Mouse (Mus musculus): Measurements from ENCODE around the gene 1700025C18Rik.

The 1700025C18Rik gene

DNA sequence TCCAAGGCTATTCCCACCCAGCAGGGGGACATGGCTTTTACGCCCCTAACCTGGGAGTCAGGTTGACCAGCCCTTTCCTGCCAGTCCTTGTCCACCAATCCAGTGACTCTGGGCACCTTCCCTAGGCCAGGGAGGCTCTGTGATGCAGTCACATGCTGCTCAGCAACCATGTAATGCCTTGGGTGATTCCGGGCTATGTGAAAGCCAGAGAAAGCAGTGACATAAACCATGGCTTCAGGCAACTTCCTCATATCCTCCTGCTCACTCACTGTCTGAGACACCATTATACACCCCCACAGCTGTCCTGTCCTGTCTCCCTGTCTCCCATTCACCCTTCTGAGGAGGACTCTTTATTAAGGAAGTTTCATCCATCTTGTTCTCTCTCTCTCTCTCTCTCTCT is at the start of gene 1700025C18Rik:
Gene 1700025C18Rik, minus strand, starts transcription at position 101 of the 400 bp plus-strand sequence.
- DNase-seq = no peak

DNA sequence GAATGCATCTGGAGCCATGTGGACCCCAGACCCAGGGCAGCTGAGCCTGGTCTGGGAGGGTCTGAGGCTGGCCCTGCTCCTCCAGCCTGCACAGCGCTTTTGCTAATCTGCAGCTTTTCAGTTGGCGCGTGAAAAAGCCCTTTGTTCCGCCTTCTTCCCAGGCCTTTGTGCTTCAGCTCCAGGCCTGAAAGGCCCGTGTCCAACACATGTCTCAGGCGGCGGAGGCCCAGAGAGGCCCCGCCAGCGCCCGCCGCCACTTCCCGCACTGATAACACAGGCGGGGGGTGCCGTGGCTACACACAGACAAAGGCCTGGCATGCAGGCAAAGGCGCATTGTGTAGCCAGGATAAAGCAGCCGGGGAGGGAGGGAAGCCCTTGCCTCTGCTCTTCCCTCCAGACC is 45.5 kb upstream of the 1700025C18Rik start:
- DNase-seq = no peak

GRCm38 (mm10) chr2:165133566-165133965 is 43.0 kb upstream of the 1700025C18Rik start:
- DNase-seq = no peak

- no peak for DNase-seq
These were observed 40.9 kb upstream of the 1700025C18Rik start for GRCm38 (mm10) chr2:165131428-165131827.

- no peak for DNase-seq
These were observed 38.6 kb upstream of the 1700025C18Rik start for GRCm38 (mm10) chr2:165129189-165129588.

DNA sequence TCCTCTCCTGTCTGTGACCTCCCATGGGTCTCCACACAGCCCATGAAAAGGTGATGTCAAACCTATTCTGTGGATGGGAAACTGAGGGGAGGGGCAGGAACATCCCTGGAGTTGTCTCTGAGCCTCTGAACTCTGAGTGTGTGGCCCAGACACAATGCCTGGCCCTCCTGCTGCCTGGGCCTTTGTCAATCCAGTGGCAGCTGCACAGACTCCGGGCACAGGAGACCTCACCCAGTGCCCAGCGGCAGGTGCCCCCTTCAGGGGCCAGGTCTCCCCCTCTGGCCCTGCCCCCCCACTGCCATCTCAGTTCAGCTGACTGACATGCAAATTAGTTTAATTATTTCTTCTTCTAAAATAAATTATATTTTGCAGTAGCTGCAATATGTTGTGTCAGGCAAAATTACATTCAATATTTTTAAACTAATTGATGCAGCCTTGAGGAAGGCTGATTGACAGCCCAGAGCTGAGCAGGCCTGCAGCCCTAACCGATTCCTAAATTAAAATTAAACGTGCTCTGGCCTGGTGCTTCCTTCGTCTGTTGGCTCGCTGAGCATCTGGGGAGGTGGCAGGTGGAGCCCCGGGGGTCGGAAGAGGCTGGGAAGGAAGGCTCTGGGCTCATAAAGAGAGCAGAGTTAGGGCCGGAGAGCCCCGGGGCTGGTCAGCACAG is 36.5 kb upstream of the 1700025C18Rik start:
- DNase-seq = no peak

GRCm38 (mm10) chr2:165121206-165121840 is 30.8 kb upstream of the 1700025C18Rik start:
- DNase-seq = no peak

DNA sequence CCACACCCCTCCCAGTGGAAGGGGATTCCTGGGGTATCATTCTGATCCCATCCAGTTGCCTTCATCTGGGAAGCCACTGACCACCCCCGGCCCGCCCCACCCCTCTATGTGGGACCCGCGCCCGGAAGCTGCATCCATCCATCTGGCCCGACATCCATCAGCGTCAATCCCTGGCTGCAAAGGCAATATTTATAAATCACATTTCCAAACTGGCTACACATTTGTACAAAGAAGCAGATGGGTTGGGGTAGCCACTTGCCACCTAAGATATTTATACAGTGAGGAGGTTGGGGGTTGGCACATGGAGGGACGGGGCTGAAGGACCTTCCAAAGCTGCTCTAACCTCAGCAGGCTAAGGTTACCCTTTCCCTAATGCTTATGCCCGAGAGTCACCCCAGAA is 30.2 kb upstream of the 1700025C18Rik start:
- no peak for DNase-seq

DNA sequence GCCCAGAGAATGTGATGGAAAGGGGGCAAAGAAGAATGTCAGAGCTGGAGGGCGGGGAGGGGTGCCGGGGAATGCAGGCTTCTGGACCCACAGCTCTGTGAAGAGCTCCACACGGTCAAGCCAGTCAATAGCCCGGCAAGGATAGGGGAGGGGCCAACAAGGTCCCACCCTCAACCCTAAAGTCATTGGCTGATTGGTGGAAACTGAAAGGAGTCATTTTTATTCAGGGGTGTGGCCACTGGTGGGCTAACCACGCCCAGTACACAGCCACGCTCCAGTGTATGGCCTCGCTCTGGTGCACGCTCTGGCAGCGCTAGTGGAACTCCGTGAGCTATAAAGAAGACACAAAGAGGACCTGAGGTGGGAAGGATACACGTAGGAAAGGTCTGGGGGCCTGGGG is 23.2 kb upstream of the 1700025C18Rik start:
- DNase-seq = no peak

DNA sequence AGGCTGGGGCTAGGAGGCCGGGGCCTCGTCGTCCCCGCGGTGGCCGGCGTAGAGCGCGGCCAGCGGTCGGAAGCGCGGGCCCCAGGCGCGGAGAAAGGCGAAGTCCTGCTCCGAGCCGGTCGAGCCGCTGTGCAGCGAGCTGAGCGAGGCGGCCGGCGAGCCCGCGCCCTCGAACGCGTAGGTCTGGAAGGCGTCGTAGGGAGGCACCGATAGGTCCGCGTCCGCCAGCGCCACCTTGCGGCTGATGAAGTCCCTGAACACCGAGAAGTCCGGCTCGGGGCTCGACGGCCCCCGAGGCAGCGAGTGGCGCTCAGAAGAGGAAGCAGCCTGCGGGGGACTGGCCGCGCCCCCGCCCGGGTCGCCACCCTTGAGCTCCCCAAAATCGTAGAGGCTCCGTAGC is 21.6 kb upstream of the 1700025C18Rik start:
- peak; percentile 78 to 87 for DNase-seq

DNA sequence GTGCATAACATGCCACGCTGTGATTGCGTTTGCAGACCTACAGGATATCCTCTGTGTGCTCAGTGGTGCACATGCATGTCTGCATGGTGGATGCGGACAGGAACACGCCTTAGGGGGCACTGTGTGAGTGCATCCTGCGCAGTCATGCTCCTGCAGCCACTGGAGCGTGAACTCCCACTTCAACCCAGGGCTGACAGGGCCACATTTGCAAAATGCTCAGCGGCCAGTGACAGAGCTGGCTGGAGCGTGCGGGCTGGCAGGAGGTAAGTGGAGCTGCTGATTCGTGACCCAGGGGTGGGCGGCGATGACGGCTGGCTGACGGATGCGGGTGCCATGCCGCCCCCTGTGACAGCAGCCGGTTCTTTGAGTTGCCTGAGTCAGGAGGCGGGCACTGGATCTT is 16.0 kb upstream of the 1700025C18Rik start:
- DNase-seq = no peak

- no peak for DNase-seq
These were observed 15.0 kb upstream of the 1700025C18Rik start for GRCm38 (mm10) chr2:165105513-165106079.

- no peak for DNase-seq
These were observed 12.4 kb upstream of the 1700025C18Rik start for GRCm38 (mm10) chr2:165102920-165103319.

GRCm38 (mm10) chr2:165100749-165101148 is 10.2 kb upstream of the 1700025C18Rik start:
- no peak for DNase-seq

DNA sequence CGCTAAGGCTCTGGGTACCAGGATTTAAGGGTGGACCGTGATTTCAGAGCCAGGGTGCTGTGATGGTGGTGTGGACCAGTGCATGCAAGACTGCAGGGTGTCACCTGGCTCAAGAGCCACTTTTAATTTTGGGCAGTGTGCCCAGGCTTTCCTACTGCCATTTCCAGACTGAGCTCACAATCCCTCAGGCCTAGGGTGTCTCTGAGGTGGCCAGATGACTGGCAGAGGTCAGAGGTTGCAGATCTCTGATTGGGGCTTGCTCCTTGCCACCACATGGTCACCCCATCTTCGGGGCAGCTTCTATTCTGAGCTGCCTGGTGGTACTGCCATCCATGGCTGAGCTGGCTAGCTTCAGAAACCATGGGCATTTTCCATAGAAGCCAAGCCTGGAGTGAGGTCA is 8.3 kb upstream of the 1700025C18Rik start:
- DNase-seq = peak in 1 of 2 experiments; percentile 22

DNA sequence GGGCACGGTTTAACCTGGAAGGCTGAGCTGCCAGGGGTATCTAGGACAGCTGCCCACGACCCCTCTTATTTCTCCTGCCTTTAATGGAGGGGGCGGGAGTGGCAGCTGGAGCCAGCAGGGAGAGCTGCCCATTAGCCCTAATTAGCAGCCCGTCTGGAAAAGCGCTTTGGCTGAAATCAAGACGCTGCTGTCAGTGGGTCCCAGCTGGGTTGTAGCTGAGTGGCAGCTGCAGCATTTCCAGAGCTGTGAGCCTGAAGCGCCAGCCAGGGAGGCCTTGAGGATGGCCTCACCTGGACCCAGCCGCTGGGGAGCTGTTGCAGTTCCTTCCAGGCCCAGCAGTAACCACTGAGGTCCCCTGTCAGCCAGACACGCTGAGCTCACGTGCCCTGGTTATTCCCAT is 5.8 kb upstream of the 1700025C18Rik start:
- DNase-seq = no peak

DNA sequence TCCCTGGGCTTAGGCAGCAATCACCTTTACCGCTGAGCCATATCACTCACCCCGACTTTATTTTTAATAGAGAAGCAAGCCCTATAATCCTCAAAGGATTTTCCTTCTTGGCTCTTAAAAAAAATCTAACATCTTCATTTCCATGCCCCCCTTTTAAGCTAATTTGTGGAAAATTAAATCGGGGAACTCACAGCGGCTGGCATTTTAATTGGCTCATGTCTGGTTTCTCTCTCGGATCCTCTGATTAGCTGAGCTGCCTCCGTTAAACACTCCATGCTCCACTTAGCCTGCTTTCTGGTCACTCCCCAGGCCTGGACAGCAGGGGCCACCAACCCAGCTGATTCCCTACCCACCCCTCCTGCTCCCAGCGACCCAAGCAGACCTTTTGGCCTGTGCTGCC is 1.8 kb upstream of the 1700025C18Rik start:
- DNase-seq = no peak

DNA sequence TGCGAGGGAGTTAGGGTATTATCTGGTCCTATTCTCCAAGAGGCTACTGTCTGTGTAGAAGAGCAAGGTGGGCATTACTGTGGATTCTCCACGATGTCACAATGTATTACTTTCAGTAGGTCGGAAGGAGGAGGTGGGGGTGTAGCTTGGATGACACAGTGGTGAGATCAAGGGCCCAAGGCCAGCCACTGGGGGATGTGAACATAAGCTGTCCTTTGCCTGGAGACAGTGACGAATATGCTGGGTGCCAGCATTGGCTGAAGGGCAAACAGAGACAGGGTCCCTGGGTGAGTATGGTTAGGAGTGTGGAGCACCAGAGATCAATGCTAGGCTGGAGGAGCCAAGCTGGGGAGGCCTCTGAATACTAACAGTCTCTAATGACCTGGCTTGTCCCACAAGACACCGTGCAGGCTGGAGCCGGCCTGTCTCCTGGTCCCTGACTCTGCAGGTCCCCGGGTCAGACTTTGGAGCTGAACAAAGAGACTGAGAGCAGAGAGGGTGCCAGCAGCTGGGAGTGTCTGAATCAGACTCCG is 949 bp upstream of the 1700025C18Rik start:
- DNase-seq = no peak

GRCm38 (mm10) chr2:165089470-165089869 is 1.1 kb downstream of the 1700025C18Rik start:
- DNase-seq = no peak

DNA sequence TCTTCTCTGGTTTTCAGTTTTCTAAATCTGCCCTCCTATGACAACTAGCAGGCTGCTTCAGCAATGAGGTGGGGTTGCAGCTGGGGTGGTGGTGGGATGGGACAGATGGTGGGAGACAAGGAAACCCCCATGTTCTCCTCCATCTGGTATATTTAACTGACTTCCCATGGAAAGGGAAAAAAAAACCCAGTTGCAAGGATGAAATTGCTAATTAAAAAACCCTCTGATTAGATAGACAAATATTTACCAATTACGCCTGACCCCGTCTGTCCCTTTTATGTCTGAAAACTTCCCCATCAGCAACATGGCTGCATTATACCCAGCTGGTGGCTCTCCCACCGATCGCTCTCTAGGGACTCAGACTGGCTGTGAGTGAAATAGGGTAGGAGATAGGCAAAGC is 3.9 kb downstream of the 1700025C18Rik start:
- no peak for DNase-seq

DNA sequence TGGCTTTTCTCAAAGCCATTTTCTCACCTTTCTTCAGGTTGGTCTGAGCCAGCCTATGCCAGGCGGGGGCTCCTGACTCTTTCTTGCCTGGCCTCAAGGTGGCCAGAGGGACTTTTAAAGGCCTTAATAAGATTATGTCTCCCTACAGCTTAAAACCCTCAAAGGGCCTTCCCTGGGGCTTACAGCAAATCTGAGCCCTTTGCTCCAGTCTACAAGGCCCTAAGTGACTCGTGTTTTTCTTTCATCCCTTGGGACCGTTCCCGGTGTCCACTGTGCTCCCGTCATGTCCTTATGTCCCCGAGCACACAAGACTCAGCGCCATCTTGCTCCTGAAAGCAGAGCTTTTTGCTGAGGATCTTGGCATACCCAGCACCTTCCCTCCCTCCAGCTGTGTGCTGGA is 9.3 kb downstream of the 1700025C18Rik start:
- DNase-seq = no peak

DNA sequence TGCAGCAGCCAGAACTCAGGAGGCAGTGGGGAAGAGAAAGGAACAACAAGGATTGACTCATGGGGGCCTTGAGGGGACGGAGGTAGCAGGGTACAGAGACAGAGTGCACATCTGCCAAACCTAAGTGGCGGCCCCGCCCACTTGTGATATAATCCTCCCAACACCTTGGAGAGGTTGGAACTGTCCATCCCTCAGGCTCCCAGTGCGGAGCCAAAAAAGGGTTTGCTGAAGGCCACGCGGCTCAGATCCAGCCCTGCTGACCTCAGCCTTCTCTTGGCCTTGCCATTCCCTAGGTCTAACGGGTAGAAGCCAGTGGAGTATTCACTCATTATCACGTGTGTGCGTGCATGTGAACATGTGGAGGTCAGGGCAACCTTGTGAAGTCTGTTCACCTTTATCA is 9.9 kb downstream of the 1700025C18Rik start:
- DNase-seq = no peak

DNA sequence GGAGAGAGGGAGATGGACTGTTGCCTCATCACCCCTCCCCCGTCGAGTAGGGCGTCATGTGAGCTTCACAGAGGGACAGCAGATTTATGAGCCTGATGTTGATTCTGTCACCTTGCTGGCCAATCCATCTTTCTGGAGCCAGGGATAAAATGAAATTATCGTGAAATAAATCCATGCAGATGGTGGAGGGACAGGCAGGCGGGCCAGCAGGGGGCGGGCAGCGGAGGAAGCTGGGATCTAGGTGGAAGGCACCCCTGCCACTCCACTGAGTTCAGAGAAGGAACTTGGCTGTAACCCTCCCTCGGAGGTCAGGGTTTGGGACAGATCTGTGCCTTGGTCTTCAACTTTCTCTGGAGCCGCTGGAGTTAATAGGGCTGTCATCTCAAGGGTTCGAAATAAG is 11.9 kb downstream of the 1700025C18Rik start:
- DNase-seq = no peak

- no peak for DNase-seq
These were observed 12.5 kb downstream of the 1700025C18Rik start for GRCm38 (mm10) chr2:165078045-165078444.

Measured in cerebellum, adult 18-20 months (tissue).